Mouse (Mus musculus): Measurements from ENCODE around the gene BC051019. TPM values are rescaled to one million over a fixed set of nuclear protein-coding genes. Genes with fewer than 3 reads are reported as not detected.

Gene BC051019
- polyA plus RNA-seq, 1 experiment from 2014 or later, result not detected

DNA sequence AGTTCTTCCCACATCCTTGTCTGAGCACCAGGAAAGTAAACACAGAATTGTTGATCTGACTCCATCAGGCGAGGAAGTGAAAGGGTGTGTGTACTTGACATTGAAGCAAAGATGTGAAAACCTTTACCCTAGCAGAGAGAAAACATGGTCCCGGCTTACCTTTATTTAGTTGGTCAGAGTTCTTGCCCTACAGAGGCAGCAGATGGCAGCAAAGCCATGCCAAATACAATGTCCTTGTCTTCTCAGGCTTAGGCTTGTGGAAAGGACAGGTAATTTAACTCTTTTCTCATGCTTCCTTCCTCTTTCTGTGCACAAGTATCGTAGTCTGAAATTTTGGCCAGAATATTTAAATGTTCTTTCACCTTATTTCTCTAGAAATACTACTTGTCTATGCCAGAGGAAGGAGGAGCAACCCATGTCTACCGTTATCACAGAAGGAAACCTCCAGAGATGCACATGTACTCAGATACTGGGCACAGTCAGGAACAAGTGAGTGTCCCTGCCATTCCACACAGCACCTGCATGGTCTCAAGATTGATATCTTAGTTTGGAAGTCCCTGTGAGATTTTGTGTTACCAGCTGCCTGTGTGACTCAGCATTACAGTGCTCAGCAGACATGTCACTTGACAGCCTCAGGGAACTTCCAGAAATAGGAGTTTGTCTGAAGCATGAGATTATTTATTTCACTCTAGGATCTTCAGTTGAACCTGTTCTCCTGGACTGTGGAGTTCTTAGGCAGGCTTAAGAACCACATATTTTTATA, 16.4 kb downstream of the BC051019 start:
- Histone ChIP-seq H3K9me3 (ENCODE audit: control insufficient read depth, low read length) (no peaks in the 10 kb centered on the region), H3K27me3 (ENCODE audit: control insufficient read depth, insufficient read depth, low read length) (no peaks in the 10 kb centered on the region), H3K36me3 (ENCODE audit: control insufficient read depth, insufficient read depth, low read length) (peaks cover 18% of the 10 kb centered on the region), H3K9ac (ENCODE audit: low read length) (no peak overlapping the region), H3K4me2 (ENCODE audit: low read length) (no peak overlapping the region), H3K4me3 (ENCODE audit: control insufficient read depth in 1 of 2, insufficient read depth in 1 of 2, low read depth in 1 of 2, low read length in 2 of 2) (no peak overlapping the region), H3K4me1 (ENCODE audit: control insufficient read depth in 2 of 2, insufficient read depth in 2 of 2, low read length in 2 of 2) (peaks cover 20 to 39% of the 10 kb centered on the region in 2 experiments), H3K27ac (replicated peaks in 1 of 2; ENCODE audit: control insufficient read depth in 1 of 2, insufficient read depth in 1 of 2, low read depth in 2 of 2, low read length in 2 of 2) (peak overlapping the region in 1 of 2 experiments; percentile 91; a peak in 1 of 4 replicates)
- 38% methylated on average over 4 of the region's 4 CpGs for WGBS
- no peak for ATAC-seq (ENCODE audit: insufficient number of reproducible peaks, insufficient read depth, low FRiP score, low read depth)

DNA sequence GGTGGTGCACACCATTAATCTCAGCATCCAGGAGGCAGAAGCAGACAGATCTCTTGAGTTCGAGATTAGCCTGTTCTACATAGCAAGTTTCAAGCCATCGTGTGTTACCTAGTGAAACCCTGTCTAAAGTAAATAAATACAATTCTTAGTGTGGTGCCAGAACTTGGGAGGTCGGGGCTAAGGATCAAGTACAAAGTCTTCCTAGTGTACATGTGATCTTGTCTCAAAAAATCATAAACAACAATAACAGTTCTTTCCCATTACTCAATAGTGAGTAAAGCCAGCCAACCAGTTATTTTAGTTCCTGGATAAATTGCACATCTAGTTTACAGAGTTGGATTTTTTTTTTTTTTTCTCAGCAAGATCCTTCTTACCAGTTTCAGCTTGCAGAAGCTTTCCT, 19.2 kb downstream of the BC051019 start:
- 56% methylated on average over 3 of the region's 3 CpGs for WGBS
- Histone ChIP-seq H3K36me3 (ENCODE audit: control insufficient read depth, insufficient read depth, low read length) (peaks cover 5% of the 10 kb centered on the region; the same call in 1 of the 2 replicates), H3K9me3 (ENCODE audit: control insufficient read depth, low read length) (no peaks in the 10 kb centered on the region), H3K4me1 (ENCODE audit: control insufficient read depth in 2 of 2, insufficient read depth in 2 of 2, low read length in 2 of 2) (peaks cover 16 to 29% of the 10 kb centered on the region in 2 experiments), H3K9ac (ENCODE audit: low read length) (peak overlapping the region; percentile 67; the same call in 1 of the 2 replicates), H3K27ac (replicated peaks in 1 of 2; ENCODE audit: control insufficient read depth in 1 of 2, insufficient read depth in 1 of 2, low read depth in 2 of 2, low read length in 2 of 2) (peak overlapping the region in 1 of 2 experiments; percentile 74; a peak in 1 of 4 replicates), H3K4me2 (ENCODE audit: low read length) (peak overlapping the region; percentile 92), H3K4me3 (ENCODE audit: control insufficient read depth in 1 of 2, insufficient read depth in 1 of 2, low read depth in 1 of 2, low read length in 2 of 2) (peak overlapping the region in 1 of 2 experiments; percentile 50; a peak in 2 of 4 replicates), H3K27me3 (ENCODE audit: control insufficient read depth, insufficient read depth, low read length) (no peaks in the 10 kb centered on the region)
- no peak for ATAC-seq (ENCODE audit: insufficient number of reproducible peaks, insufficient read depth, low FRiP score, low read depth)

DNA sequence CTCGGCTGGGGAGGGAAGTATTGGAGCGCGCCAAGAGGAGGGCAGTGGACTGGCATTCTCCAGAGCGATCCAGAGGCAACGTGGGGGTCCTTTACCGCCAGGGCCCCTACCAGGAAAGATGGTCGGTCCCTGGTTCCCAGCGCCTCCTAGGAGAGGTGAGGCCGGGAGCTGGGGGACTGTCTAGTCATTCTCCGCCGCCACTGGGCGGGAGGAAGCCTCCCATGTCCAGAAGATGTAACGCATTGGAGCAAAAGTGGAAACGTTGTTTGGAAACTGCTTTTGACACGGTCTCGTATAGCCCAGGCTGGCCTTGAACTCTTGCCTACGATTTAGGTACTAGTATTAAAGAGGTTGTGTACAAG, 19.7 kb downstream of the BC051019 start:
- Histone ChIP-seq H3K4me2 (ENCODE audit: low read length) (peak overlapping the region; percentile 92), H3K9me3 (ENCODE audit: control insufficient read depth, low read length) (no peaks in the 10 kb centered on the region), H3K4me1 (ENCODE audit: control insufficient read depth in 2 of 2, insufficient read depth in 2 of 2, low read length in 2 of 2) (peaks cover 14 to 25% of the 10 kb centered on the region in 2 experiments), H3K27me3 (ENCODE audit: control insufficient read depth, insufficient read depth, low read length) (no peaks in the 10 kb centered on the region), H3K4me3 (ENCODE audit: control insufficient read depth in 1 of 2, insufficient read depth in 1 of 2, low read depth in 1 of 2, low read length in 2 of 2) (peak overlapping the region; percentile 50 to 91), H3K9ac (ENCODE audit: low read length) (peak overlapping the region; percentile 67), H3K36me3 (ENCODE audit: control insufficient read depth, insufficient read depth, low read length) (peaks cover 5% of the 10 kb centered on the region; the same call in 1 of the 2 replicates), H3K27ac (replicated peaks in 1 of 2; ENCODE audit: control insufficient read depth in 1 of 2, insufficient read depth in 1 of 2, low read depth in 2 of 2, low read length in 2 of 2) (peak overlapping the region; percentile 73 to 74)
- ATAC-seq (ENCODE audit: insufficient number of reproducible peaks, insufficient read depth, low FRiP score, low read depth), result no peak
- 3% methylated on average over 17 of the region's 17 CpGs for WGBS

DNA sequence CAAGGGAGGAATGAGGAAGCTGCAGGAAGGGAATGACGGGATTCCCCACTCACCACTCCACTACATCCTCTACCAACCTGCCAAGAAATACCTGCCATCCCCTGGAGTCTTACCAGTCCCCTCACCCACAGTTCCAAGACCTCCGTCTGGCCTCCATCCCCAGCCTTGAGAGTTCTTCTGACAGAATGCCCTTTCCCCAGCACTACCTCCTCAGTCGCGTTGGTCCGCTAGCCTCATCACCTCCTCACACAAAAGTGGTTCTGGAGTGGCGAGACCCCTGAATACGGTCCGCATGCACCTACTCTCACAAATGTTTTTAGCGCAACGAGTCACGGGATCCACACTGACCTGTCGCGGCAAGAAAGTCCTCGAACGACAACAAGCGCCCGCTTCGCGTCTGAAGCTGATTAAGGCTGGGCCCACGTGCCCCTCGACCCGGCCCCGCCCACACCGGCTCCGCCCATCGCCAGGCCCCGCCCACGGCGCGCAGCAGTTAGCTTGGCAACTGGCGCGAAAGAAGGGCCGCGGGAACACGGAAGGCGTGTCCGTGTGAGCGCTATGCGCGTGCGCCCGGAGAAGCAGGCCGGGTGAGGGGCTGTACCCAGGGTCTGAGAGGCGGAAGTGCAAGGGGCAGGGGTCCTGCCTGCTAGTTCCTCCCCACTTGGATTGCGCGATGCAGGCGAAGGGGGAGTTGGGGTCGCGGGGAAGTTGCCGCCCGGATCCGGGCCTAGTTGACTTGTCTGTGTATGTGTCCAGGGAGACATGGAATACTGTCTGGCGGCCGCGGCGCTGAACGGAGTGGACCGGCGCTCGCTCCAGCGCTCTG, 20.2 kb downstream of the BC051019 start, which contains the start of the genes St5 and Akip1:
Gene St5, minus strand, starts transcription at position 416 of the 826 bp plus-strand sequence.
Gene Akip1, plus strand, starts transcription at position 501 of the 826 bp plus-strand sequence.
- under 1% methylated on average over 61 of the region's 61 CpGs for WGBS
- peak; percentile 95 for ATAC-seq (ENCODE audit: insufficient number of reproducible peaks, insufficient read depth, low FRiP score, low read depth)

DNA sequence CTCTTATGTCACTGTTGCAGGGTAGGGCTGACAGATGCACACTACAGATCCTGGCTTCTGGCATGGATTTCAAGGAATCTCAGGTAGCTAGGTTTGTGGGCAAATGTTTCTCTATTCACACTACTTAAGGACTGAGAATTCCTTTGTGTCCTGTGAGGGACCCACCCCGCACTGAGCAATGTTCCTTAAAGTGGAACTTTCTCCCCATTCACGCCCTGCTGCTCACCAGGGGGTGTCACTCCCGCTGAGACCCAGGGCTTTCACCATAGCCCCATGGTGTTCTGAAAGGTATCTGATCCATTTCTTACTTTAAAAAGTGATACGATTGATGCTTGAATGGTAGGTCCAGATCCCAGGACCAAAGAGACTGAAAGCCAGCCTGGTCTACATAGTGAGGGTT, 20.9 kb downstream of the BC051019 start:
- Histone ChIP-seq H3K9me3 (ENCODE audit: control insufficient read depth, low read length) (no peaks in the 10 kb centered on the region), H3K4me2 (ENCODE audit: low read length) (peak overlapping the region; percentile 92), H3K36me3 (ENCODE audit: control insufficient read depth, insufficient read depth, low read length) (peaks cover 2% of the 10 kb centered on the region; the same call in 1 of the 2 replicates), H3K9ac (ENCODE audit: low read length) (peak overlapping the region; percentile 67), H3K27me3 (ENCODE audit: control insufficient read depth, insufficient read depth, low read length) (no peaks in the 10 kb centered on the region), H3K27ac (replicated peaks in 1 of 2; ENCODE audit: control insufficient read depth in 1 of 2, insufficient read depth in 1 of 2, low read depth in 2 of 2, low read length in 2 of 2) (no peak overlapping the region), H3K4me3 (ENCODE audit: control insufficient read depth in 1 of 2, insufficient read depth in 1 of 2, low read depth in 1 of 2, low read length in 2 of 2) (peak overlapping the region in 1 of 2 experiments; percentile 50; a peak in 2 of 4 replicates), H3K4me1 (ENCODE audit: control insufficient read depth in 2 of 2, insufficient read depth in 2 of 2, low read length in 2 of 2) (peaks cover 6 to 12% of the 10 kb centered on the region in 2 experiments)
- ATAC-seq (ENCODE audit: insufficient number of reproducible peaks, insufficient read depth, low FRiP score, low read depth), result no peak
- 46% methylated on average over 4 of the region's 4 CpGs for WGBS

More for the DNA sequence above, 20.2 kb downstream of the BC051019 start, which contains the start of the genes St5 and Akip1:
- Histone ChIP-seq H3K27ac (replicated peaks in 1 of 2; ENCODE audit: control insufficient read depth in 1 of 2, insufficient read depth in 1 of 2, low read depth in 2 of 2, low read length in 2 of 2) (peak within 1 kb of the TSS; percentile 73 to 74), H3K4me3 (ENCODE audit: control insufficient read depth in 1 of 2, insufficient read depth in 1 of 2, low read depth in 1 of 2, low read length in 2 of 2) (peak within 1 kb of the TSS; percentile 50 to 91), H3K9ac (ENCODE audit: low read length) (peak within 1 kb of the TSS; percentile 67), H3K36me3 (ENCODE audit: control insufficient read depth, insufficient read depth, low read length) (peaks cover 5% of the 10 kb centered on the region; the same call in 1 of the 2 replicates), H3K9me3 (ENCODE audit: control insufficient read depth, low read length) (no peaks in the 10 kb centered on the region), H3K27me3 (ENCODE audit: control insufficient read depth, insufficient read depth, low read length) (no peaks in the 10 kb centered on the region), H3K4me2 (ENCODE audit: low read length) (peak within 1 kb of the TSS; percentile 92), H3K4me1 (ENCODE audit: control insufficient read depth in 2 of 2, insufficient read depth in 2 of 2, low read length in 2 of 2) (peaks cover 11 to 19% of the 10 kb centered on the region in 2 experiments)

DNA sequence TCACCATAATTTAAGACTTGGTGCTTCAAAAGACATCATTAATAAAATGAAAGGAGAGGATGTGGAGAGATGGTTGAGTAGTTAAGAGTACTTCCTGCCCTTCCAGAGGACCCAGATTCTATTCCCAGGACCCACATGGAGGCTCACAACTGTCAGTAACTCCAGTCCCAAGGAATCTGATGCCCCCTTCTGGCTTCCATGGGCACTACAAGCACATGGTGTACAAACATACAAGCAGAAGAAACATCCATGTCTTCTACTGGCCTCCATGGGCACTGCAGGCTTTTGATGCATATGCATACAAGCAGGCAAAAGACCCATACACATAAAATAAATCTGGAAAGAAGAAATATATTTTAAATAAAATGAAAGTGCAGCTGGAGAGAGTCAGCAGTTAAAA, 23.4 kb downstream of the BC051019 start:
- Histone ChIP-seq H3K36me3 (ENCODE audit: control insufficient read depth, insufficient read depth, low read length) (no peaks in the 10 kb centered on the region), H3K9me3 (ENCODE audit: control insufficient read depth, low read length) (no peaks in the 10 kb centered on the region), H3K4me2 (ENCODE audit: low read length) (no peak overlapping the region), H3K4me3 (ENCODE audit: control insufficient read depth in 1 of 2, insufficient read depth in 1 of 2, low read depth in 1 of 2, low read length in 2 of 2) (no peak overlapping the region), H3K4me1 (ENCODE audit: control insufficient read depth in 2 of 2, insufficient read depth in 2 of 2, low read length in 2 of 2) (peaks cover 6% of the 10 kb centered on the region in 2 experiments), H3K9ac (ENCODE audit: low read length) (no peak overlapping the region), H3K27me3 (ENCODE audit: control insufficient read depth, insufficient read depth, low read length) (no peaks in the 10 kb centered on the region), H3K27ac (replicated peaks in 1 of 2; ENCODE audit: control insufficient read depth in 1 of 2, insufficient read depth in 1 of 2, low read depth in 2 of 2, low read length in 2 of 2) (no peak overlapping the region)
- ATAC-seq (ENCODE audit: insufficient number of reproducible peaks, insufficient read depth, low FRiP score, low read depth), result no peak

DNA sequence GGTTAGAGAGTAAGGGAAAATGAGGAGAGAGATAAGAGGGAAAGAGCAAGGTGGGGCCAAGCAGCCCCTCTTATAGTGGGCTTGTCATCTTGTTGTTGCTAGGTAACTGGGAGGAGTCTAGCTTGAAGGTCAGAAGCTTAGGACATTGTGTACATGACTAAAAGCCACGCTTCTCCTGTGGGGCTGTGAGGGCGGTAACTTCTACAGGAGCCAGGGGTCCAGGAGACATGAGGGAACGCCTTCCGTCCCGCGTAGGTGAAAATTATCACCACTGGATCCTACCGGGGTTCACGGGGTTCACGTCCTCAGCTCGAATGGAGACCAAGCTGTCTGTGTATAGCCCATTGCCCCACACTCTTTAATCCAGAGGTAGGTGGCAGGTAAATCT, 28.3 kb downstream of the BC051019 start:
- Histone ChIP-seq H3K4me1 (ENCODE audit: control insufficient read depth in 2 of 2, insufficient read depth in 2 of 2, low read length in 2 of 2) (no peaks in the 10 kb centered on the region), H3K27ac (replicated peaks in 1 of 2; ENCODE audit: control insufficient read depth in 1 of 2, insufficient read depth in 1 of 2, low read depth in 2 of 2, low read length in 2 of 2) (no peak overlapping the region), H3K4me3 (ENCODE audit: control insufficient read depth in 1 of 2, insufficient read depth in 1 of 2, low read depth in 1 of 2, low read length in 2 of 2) (no peak overlapping the region), H3K4me2 (ENCODE audit: low read length) (no peak overlapping the region), H3K27me3 (ENCODE audit: control insufficient read depth, insufficient read depth, low read length) (no peaks in the 10 kb centered on the region), H3K9ac (ENCODE audit: low read length) (no peak overlapping the region), H3K36me3 (ENCODE audit: control insufficient read depth, insufficient read depth, low read length) (no peaks in the 10 kb centered on the region), H3K9me3 (ENCODE audit: control insufficient read depth, low read length) (no peaks in the 10 kb centered on the region)
- ATAC-seq (ENCODE audit: insufficient number of reproducible peaks, insufficient read depth, low FRiP score, low read depth), result no peak
- 84% methylated on average over 10 of the region's 10 CpGs for WGBS
